Mouse (Mus musculus) ovary, postnatal 36 days (tissue): ENCODE measurements at regions not wholly inside any gene's neighbourhood (a gene's known extent, or its start where the extent isn't known, plus 50 kb on each side); places are given as distances from the start of the nearest gene placed in this dataset.
"Not testable (repeated sequence)": the region's sequence is repeated elsewhere in the genome, so short reads cannot be mapped to it uniquely, and the experiment has no call there.

Experiments used
- DNase-seq: peaks from one replicate; pipeline ENCODE4 v3.0.0; 2022; ENCODE audit warnings: low spot score, mixed read lengths

- DNase-seq = not testable (repeated sequence)
These were observed 826.3 kb downstream of the Dad1 start for GRCm38 (mm10) chr14:53427636-53428035.

- not testable (repeated sequence) for DNase-seq
These were observed 836.9 kb downstream of the Dad1 start for GRCm38 (mm10) chr14:53416955-53417354.

- not testable (repeated sequence) for DNase-seq
These were observed 846.2 kb downstream of the Dad1 start for GRCm38 (mm10) chr14:53407500-53408227.

- not testable (repeated sequence) for DNase-seq
These were observed 863.6 kb downstream of the Dad1 start for GRCm38 (mm10) chr14:53390307-53390706.

- DNase-seq = not testable (repeated sequence)
These were observed 879.0 kb upstream of the Olfr1507 start for GRCm38 (mm10) chr14:53374591-53374990.

- DNase-seq = not testable (repeated sequence)
These were observed 878.4 kb upstream of the Olfr1507 start for GRCm38 (mm10) chr14:53373777-53374468.

- DNase-seq = no peak
These were observed 874.2 kb upstream of the Olfr1507 start for GRCm38 (mm10) chr14:53369776-53370175.

- not testable (repeated sequence) for DNase-seq
These were observed 871.9 kb upstream of the Olfr1507 start for GRCm38 (mm10) chr14:53367420-53367819.

GRCm38 (mm10) chr14:53363995-53364394, 868.4 kb upstream of the Olfr1507 start:
- not testable (repeated sequence) for DNase-seq

GRCm38 (mm10) chr14:53362054-53362453, 866.5 kb upstream of the Olfr1507 start:
- not testable (repeated sequence) for DNase-seq

GRCm38 (mm10) chr14:53357498-53357897, 861.9 kb upstream of the Olfr1507 start:
- DNase-seq = not testable (repeated sequence)

- not testable (repeated sequence) for DNase-seq
These were observed 861.2 kb upstream of the Olfr1507 start for GRCm38 (mm10) chr14:53356783-53357182.

GRCm38 (mm10) chr14:53351457-53351856, 855.9 kb upstream of the Olfr1507 start:
- not testable (repeated sequence) for DNase-seq

- DNase-seq = not testable (repeated sequence)
These were observed 855.2 kb upstream of the Olfr1507 start for GRCm38 (mm10) chr14:53350780-53351179.

GRCm38 (mm10) chr14:53349111-53349510, 853.6 kb upstream of the Olfr1507 start:
- DNase-seq = not testable (repeated sequence)

GRCm38 (mm10) chr14:53345568-53345967, 850.0 kb upstream of the Olfr1507 start:
- not testable (repeated sequence) for DNase-seq

- not testable (repeated sequence) for DNase-seq
These were observed 848.3 kb upstream of the Olfr1507 start for GRCm38 (mm10) chr14:53343849-53344248.

GRCm38 (mm10) chr14:53339167-53339566, 843.6 kb upstream of the Olfr1507 start:
- DNase-seq = not testable (repeated sequence)

- not testable (repeated sequence) for DNase-seq
These were observed 841.9 kb upstream of the Olfr1507 start for GRCm38 (mm10) chr14:53337446-53337845.

GRCm38 (mm10) chr14:53336705-53337104, 841.2 kb upstream of the Olfr1507 start:
- DNase-seq = not testable (repeated sequence)

GRCm38 (mm10) chr14:53334451-53334850, 838.9 kb upstream of the Olfr1507 start:
- DNase-seq = not testable (repeated sequence)

- not testable (repeated sequence) for DNase-seq
These were observed 835.6 kb upstream of the Olfr1507 start for GRCm38 (mm10) chr14:53331153-53331552.

- DNase-seq = not testable (repeated sequence)
These were observed 828.8 kb upstream of the Olfr1507 start for GRCm38 (mm10) chr14:53324367-53324766.
